Mouse (Mus musculus) effector memory CD4-positive, alpha-beta T cell, adult 5 months (primary cell): ENCODE results near the gene Pnliprp1. TPM values are rescaled to one million over a fixed set of nuclear protein-coding genes. Genes with fewer than 3 reads are reported as not detected.

Source experiments
- polyA plus RNA-seq: library from polyadenylated mRNA; unstranded; fragments of 100-300 nt; shearing (Covaris generic); gene quantifications from one replicate; pipeline ENCODE4 v1.2.1, GENCODE M21; 2017

The Pnliprp1 gene
- not detected for polyA plus RNA-seq

DNA sequence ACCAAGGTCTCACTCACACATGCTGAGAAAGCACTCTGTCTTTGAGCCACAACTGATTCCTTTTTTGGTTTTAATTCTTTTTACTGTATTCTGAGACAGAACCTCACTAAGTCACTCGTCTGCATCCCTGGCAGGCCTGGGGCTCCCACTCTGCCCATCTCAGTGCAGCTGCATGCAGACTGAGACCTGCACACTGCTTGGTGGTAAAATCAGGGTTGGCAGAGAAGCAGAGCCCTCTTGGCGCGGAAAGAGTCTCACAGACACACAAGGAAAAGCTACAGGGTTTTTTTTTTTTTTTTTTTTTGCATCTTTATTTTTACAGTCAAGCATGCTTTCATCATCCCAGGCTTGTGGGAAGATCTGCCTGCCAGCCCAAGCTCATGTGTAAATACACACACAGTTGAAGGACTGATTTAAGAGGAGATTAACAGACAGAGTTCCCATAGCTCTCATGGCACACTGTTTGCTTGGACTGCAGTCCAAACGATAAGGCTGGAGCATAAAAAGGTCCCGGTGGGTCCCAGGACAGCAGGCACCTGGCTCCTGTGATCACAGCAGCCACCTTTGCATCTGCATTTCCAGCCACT lies at the start of gene Pnliprp1:
TSS of gene Pnliprp1 (plus strand) at position 443 of the 587 bp plus-strand sequence.

GRCm38 (mm10) chr19:58759423-58759822 lies 30.7 kb downstream of the Pnliprp1 start, which contains the start of gene Pnliprp2:
Pnliprp2 (plus strand) TSS chr19:58759719.

Other genes with a start within 250 kb of the Pnliprp1 start
- gene Ccdc172, start 216.9 kb upstream of the Pnliprp1 start, polyA plus RNA-seq = not detected
- gene Pnlip, start 76.4 kb upstream of the Pnliprp1 start, polyA plus RNA-seq = not detected
- not detected for gene Pnliprp2, start 30.8 kb downstream of the Pnliprp1 start, polyA plus RNA-seq
- not detected for gene 1700019N19Rik, start 65.6 kb downstream of the Pnliprp1 start, polyA plus RNA-seq
- gene Eno4, start 214.5 kb downstream of the Pnliprp1 start, polyA plus RNA-seq = not detected
- 0.71 TPM for gene Hspa12a, start 214.8 kb downstream of the Pnliprp1 start, polyA plus RNA-seq